Mouse (Mus musculus): ENCODE measurements at regions not wholly inside any gene's neighbourhood (a gene's known extent, or its start where the extent isn't known, plus 50 kb on each side); places are given as distances from the start of the nearest gene placed in this dataset.

DNA sequence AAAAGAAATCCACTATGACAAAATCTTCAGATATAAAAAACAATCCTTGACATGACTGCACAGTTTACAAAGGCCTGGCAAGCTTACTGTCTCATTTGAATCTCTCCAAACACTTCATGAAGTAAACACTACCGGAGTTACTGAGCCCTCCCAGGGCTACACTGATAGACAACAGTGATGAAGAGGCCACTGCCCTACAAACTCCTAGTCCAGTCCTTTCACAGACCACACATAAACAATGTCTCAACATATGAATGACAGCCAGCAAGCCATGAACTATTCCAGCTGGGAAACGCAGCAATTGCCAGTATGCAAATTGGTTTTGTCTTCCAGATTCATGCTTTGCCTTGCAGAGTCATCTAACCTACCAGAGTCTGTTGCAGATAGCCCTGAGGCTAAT lies 180.1 kb downstream of the Gsdmc2 start:
- Histone ChIP-seq H3K36me3 (ENCODE audit: control insufficient read depth in 1 of 2, insufficient read depth in 2 of 2, low read length in 2 of 2) (no peaks in the 10 kb centered on the region), H3K27me3 (ENCODE audit: control insufficient read depth in 1 of 2, insufficient read depth in 2 of 2, low read length in 2 of 2) (no peaks in the 10 kb centered on the region), H3K9me3 (replicated peaks; ENCODE audit: insufficient read depth, low read length) (no peaks in the 10 kb centered on the region), H3K9ac (ENCODE audit: control insufficient read depth, low read depth, low read length, poor library complexity, severe bottlenecking) (no peak overlapping the region), H3K27ac (ENCODE audit: control insufficient read depth, low read depth, low read length) (no peak overlapping the region), H3K4me3 (ENCODE audit: control insufficient read depth in 1 of 2, insufficient read depth in 1 of 2, low read depth in 2 of 2, low read length in 2 of 2) (no peak overlapping the region), H3K79me2 (ENCODE audit: control insufficient read depth, insufficient read depth, low read length, poor library complexity) (no peaks in the 10 kb centered on the region), H3K4me1 (ENCODE audit: control insufficient read depth in 1 of 2, insufficient read depth in 2 of 2, low read length in 2 of 2) (no peaks in the 10 kb centered on the region)
- DNase-seq (ENCODE audit: low read depth, low spot score): no peak
- TF ChIP-seq USF2 (IDR thresholded peaks at IDR 0.05; ENCODE audit: borderline replicate concordance in 1 of 2, insufficient read depth in 1 of 2, low read depth in 1 of 2, low read length in 2 of 2) (no peak), MYB (IDR thresholded peaks at IDR 0.05; ENCODE audit: low read depth, low read length) (no peak), CTCF (IDR thresholded peaks at IDR 0.05 in 2 of 3, conservative IDR thresholded peaks at IDR 0.05 in 1 of 3; ENCODE audit: control insufficient read depth in 1 of 3, insufficient read depth in 1 of 3, low read depth in 2 of 3, low read length in 3 of 3, poor library complexity in 1 of 3, severe bottlenecking in 1 of 3) (no peak), MEF2A (IDR thresholded peaks at IDR 0.05; ENCODE audit: extremely low read depth, insufficient replicate concordance, low read depth, low read length, poor library complexity, severe bottlenecking) (no peak), MXI1 (IDR thresholded peaks at IDR 0.05; ENCODE audit: low read depth, low read length) (no peak), SIN3A (IDR thresholded peaks at IDR 0.05; ENCODE audit: low read length) (no peak), ZNF384 (IDR thresholded peaks at IDR 0.05; ENCODE audit: low read depth, low read length) (no peak), CHD2 (IDR thresholded peaks at IDR 0.05; ENCODE audit: low read length) (no peak), EP300 (IDR thresholded peaks at IDR 0.05; ENCODE audit: low read depth in 1 of 2, low read length in 2 of 2) (no peak), JUND (IDR thresholded peaks at IDR 0.05; ENCODE audit: low read depth, low read length) (no peak), ZC3H11A (IDR thresholded peaks at IDR 0.05; ENCODE audit: low read depth, low read length) (no peak), UBTF (IDR thresholded peaks at IDR 0.05; ENCODE audit: borderline replicate concordance, insufficient read depth, low read depth, low read length) (no peak), TAL1 (IDR thresholded peaks at IDR 0.05; ENCODE audit: low read length) (no peak), ZKSCAN1 (IDR thresholded peaks at IDR 0.05; ENCODE audit: low read depth, low read length) (no peak), GABPA (IDR thresholded peaks at IDR 0.05; ENCODE audit: low read depth, low read length) (no peak), E2F4 (IDR thresholded peaks at IDR 0.05; ENCODE audit: borderline replicate concordance, low read depth, low read length) (no peak), TBP (IDR thresholded peaks at IDR 0.05; ENCODE audit: low read depth, low read length) (no peak), BHLHE40 (IDR thresholded peaks at IDR 0.05; ENCODE audit: borderline replicate concordance, low read depth, low read length) (no peak), TCF12 (IDR thresholded peaks at IDR 0.05; ENCODE audit: low read depth, low read length) (no peak), HCFC1 (IDR thresholded peaks at IDR 0.05; ENCODE audit: low read depth, low read length) (no peak)

DNA sequence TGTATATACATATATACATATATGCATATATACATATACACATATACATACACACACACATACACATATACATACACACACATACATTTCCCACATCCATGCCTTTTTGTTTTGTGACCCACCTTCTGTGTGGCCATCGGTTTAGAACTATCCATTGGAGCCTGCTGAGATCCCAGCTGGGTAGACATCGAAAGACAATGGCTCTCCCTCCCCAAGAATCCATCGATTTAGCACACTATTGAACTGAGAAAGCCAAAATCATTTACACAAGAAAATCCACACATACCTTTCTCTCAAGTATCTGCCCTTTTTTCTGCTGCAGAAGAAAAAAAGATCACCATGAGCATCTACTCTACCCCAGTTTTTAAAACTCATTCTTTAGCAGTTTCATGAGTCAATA lies 182.8 kb downstream of the Gsdmc2 start:
- no peaks in the 10 kb centered on the region for H3K27me3 ChIP-seq (ENCODE audit: control insufficient read depth in 1 of 2, insufficient read depth in 2 of 2, low read length in 2 of 2)
- H3K79me2 ChIP-seq (ENCODE audit: control insufficient read depth, insufficient read depth, low read length, poor library complexity): no peaks in the 10 kb centered on the region
- H3K4me3 ChIP-seq (ENCODE audit: control insufficient read depth in 1 of 2, insufficient read depth in 1 of 2, low read depth in 2 of 2, low read length in 2 of 2): no peak overlapping the region
- no peak for TF ChIP-seq USF2 (IDR thresholded peaks at IDR 0.05; ENCODE audit: borderline replicate concordance in 1 of 2, insufficient read depth in 1 of 2, low read depth in 1 of 2, low read length in 2 of 2)
- TF ChIP-seq SMC3 (IDR thresholded peaks at IDR 0.05; ENCODE audit: low read depth, low read length): no peak
- no peak for TF ChIP-seq POLR2AphosphoS2 (IDR thresholded peaks at IDR 0.05; ENCODE audit: low read length)
- TF ChIP-seq TCF12 (IDR thresholded peaks at IDR 0.05; ENCODE audit: low read depth, low read length): no peak
- no peak for TF ChIP-seq HCFC1 (IDR thresholded peaks at IDR 0.05; ENCODE audit: low read depth, low read length)
- no peak for TF ChIP-seq BHLHE40 (IDR thresholded peaks at IDR 0.05; ENCODE audit: borderline replicate concordance, low read depth, low read length)
- no peak for TF ChIP-seq MAZ (IDR thresholded peaks at IDR 0.05; ENCODE audit: low read depth, low read length)
- TF ChIP-seq CTCF (IDR thresholded peaks at IDR 0.05 in 2 of 3, conservative IDR thresholded peaks at IDR 0.05 in 1 of 3; ENCODE audit: control insufficient read depth in 1 of 3, insufficient read depth in 1 of 3, low read depth in 2 of 3, low read length in 3 of 3, poor library complexity in 1 of 3, severe bottlenecking in 1 of 3): no peak
- TF ChIP-seq MYC (IDR thresholded peaks at IDR 0.05; ENCODE audit: low read depth, low read length): no peak
- no peak for TF ChIP-seq SIN3A (IDR thresholded peaks at IDR 0.05; ENCODE audit: low read length)
- TF ChIP-seq ZC3H11A (IDR thresholded peaks at IDR 0.05; ENCODE audit: low read depth, low read length): no peak
- TF ChIP-seq ELF1 (IDR thresholded peaks at IDR 0.05; ENCODE audit: low read depth, low read length): no peak
- no peak for TF ChIP-seq GATA1 (IDR thresholded peaks at IDR 0.05; ENCODE audit: low read depth, low read length)
- TF ChIP-seq JUND (IDR thresholded peaks at IDR 0.05; ENCODE audit: low read depth, low read length): no peak
- TF ChIP-seq MEF2A (IDR thresholded peaks at IDR 0.05; ENCODE audit: extremely low read depth, insufficient replicate concordance, low read depth, low read length, poor library complexity, severe bottlenecking): no peak
- TF ChIP-seq RCOR1 (IDR thresholded peaks at IDR 0.05; ENCODE audit: low read depth, low read length): no peak
- no peak for TF ChIP-seq UBTF (IDR thresholded peaks at IDR 0.05; ENCODE audit: borderline replicate concordance, insufficient read depth, low read depth, low read length)
- no peak overlapping the region for H3K27ac ChIP-seq (ENCODE audit: control insufficient read depth, low read depth, low read length)
- no peak overlapping the region for H3K9ac ChIP-seq (ENCODE audit: control insufficient read depth, low read depth, low read length, poor library complexity, severe bottlenecking)
- no peaks in the 10 kb centered on the region for H3K36me3 ChIP-seq (ENCODE audit: control insufficient read depth in 1 of 2, insufficient read depth in 2 of 2, low read length in 2 of 2)
- H3K4me1 ChIP-seq (ENCODE audit: control insufficient read depth in 1 of 2, insufficient read depth in 2 of 2, low read length in 2 of 2): no peaks in the 10 kb centered on the region
- no peak for DNase-seq (ENCODE audit: low read depth, low spot score)
- H3K9me3 ChIP-seq (replicated peaks; ENCODE audit: insufficient read depth, low read length): no peaks in the 10 kb centered on the region
